Mouse (Mus musculus): ENCODE measurements at regions not wholly inside any gene's neighbourhood (a gene's known extent, or its start where the extent isn't known, plus 50 kb on each side); places are given as distances from the start of the nearest gene placed in this dataset.
A peak's percentile ranks its signal among the peaks of the same experiment; 100 is the strongest.

GRCm38 (mm10) chr5:118407973-118408372 is 152.5 kb upstream of the Med13l start:
- intact Hi-C loops (cut with DNase I): no loop called here
- DNase-seq (ENCODE audit: extremely low spot score in 1 of 2, low spot score in 2 of 2): no peak

GRCm38 (mm10) chr5:118408826-118409225 is 151.7 kb upstream of the Med13l start:
- DNase-seq (ENCODE audit: extremely low spot score in 1 of 2, low spot score in 2 of 2): no peak
- intact Hi-C loops (cut with DNase I): no loop called here

- intact Hi-C loops (cut with DNase I): no loop called here
- DNase-seq (ENCODE audit: extremely low spot score in 1 of 2, low spot score in 2 of 2): peak; percentile 66 to 86
These were observed 146.8 kb upstream of the Med13l start for GRCm38 (mm10) chr5:118413428-118414282.

GRCm38 (mm10) chr5:118419344-118420037 is 141.0 kb upstream of the Med13l start:
- intact Hi-C loops (cut with DNase I): loop anchor here (5.0 kb wide), 1 partner anchor 138 kb away; no protein-coding TSS in a partner anchor
- DNase-seq (ENCODE audit: extremely low spot score in 1 of 2, low spot score in 2 of 2): no peak

- peak; percentile 69 to 86 for DNase-seq (ENCODE audit: extremely low spot score in 1 of 2, low spot score in 2 of 2)
- intact Hi-C loops (cut with DNase I): loop anchor here (5.0 kb wide), 1 partner anchor 135 kb away; no protein-coding TSS in a partner anchor
These were observed 138.3 kb upstream of the Med13l start for GRCm38 (mm10) chr5:118421884-118422821.

- no peak for DNase-seq (ENCODE audit: extremely low spot score in 1 of 2, low spot score in 2 of 2)
- intact Hi-C loops (cut with DNase I): loop anchor here (5.0 kb wide), 1 partner anchor 133 kb away; no protein-coding TSS in a partner anchor
These were observed 136.3 kb upstream of the Med13l start for GRCm38 (mm10) chr5:118424177-118424576.

- DNase-seq (ENCODE audit: extremely low spot score in 1 of 2, low spot score in 2 of 2): peak in 1 of 2 experiments; percentile 86
- intact Hi-C loops (cut with DNase I): loop anchor here (5.0 kb wide), 1 partner anchor 132 kb away; no protein-coding TSS in a partner anchor
These were observed 135.5 kb upstream of the Med13l start for GRCm38 (mm10) chr5:118424764-118425568.

- intact Hi-C loops (cut with DNase I): no loop called here
- DNase-seq (ENCODE audit: extremely low spot score in 1 of 2, low spot score in 2 of 2): no peak
These were observed 133.8 kb upstream of the Med13l start for GRCm38 (mm10) chr5:118426673-118427072.

- DNase-seq (ENCODE audit: extremely low spot score in 1 of 2, low spot score in 2 of 2): no peak
These were observed 132.0 kb upstream of the Med13l start for GRCm38 (mm10) chr5:118428323-118429095.

GRCm38 (mm10) chr5:118433599-118433998 is 126.9 kb upstream of the Med13l start:
- intact Hi-C loops (cut with DNase I): no loop called here
- DNase-seq (ENCODE audit: extremely low spot score in 1 of 2, low spot score in 2 of 2): no peak

More at GRCm38 (mm10) chr5:118428323-118429095, 132.0 kb upstream of the Med13l start:
- intact Hi-C loops (cut with DNase I): no loop called here

GRCm38 (mm10) chr5:118434718-118435555 is 125.5 kb upstream of the Med13l start:
- DNase-seq (ENCODE audit: extremely low spot score in 1 of 2, low spot score in 2 of 2): no peak
- intact Hi-C loops (cut with DNase I): no loop called here

- no peak for DNase-seq (ENCODE audit: extremely low spot score in 1 of 2, low spot score in 2 of 2)
- intact Hi-C loops (cut with DNase I): no loop called here
These were observed 124.9 kb upstream of the Med13l start for GRCm38 (mm10) chr5:118435556-118435950.

GRCm38 (mm10) chr5:118436035-118436434 is 124.4 kb upstream of the Med13l start:
- DNase-seq (ENCODE audit: extremely low spot score in 1 of 2, low spot score in 2 of 2): no peak
- intact Hi-C loops (cut with DNase I): no loop called here

GRCm38 (mm10) chr5:118436474-118437306 is 123.8 kb upstream of the Med13l start:
- DNase-seq (ENCODE audit: extremely low spot score in 1 of 2, low spot score in 2 of 2): no peak
- intact Hi-C loops (cut with DNase I): no loop called here

GRCm38 (mm10) chr5:118437307-118437610 is 123.2 kb upstream of the Med13l start:
- intact Hi-C loops (cut with DNase I): no loop called here
- no peak for DNase-seq (ENCODE audit: extremely low spot score in 1 of 2, low spot score in 2 of 2)

- no peak for DNase-seq (ENCODE audit: extremely low spot score in 1 of 2, low spot score in 2 of 2)
- intact Hi-C loops (cut with DNase I): no loop called here
These were observed 122.5 kb upstream of the Med13l start for GRCm38 (mm10) chr5:118438016-118438415.

Data from left cerebral cortex, postnatal 10 days (tissue).